Mouse (Mus musculus): ENCODE measurements around the gene Noto. TPM values are rescaled to one million over a fixed set of nuclear protein-coding genes. Genes with fewer than 3 reads are reported as not detected.

Noto gene
- polyA plus RNA-seq, 1 experiment, result not detected

- DNase-seq (ENCODE audit: low read depth), result no peak
- TF ChIP-seq CTCF (IDR thresholded peaks at IDR 0.05; ENCODE audit: borderline replicate concordance, extremely low read depth, insufficient read depth, insufficient read length) (no peak), POLR2A (IDR thresholded peaks at IDR 0.05; ENCODE audit: borderline replicate concordance, extremely low read depth, insufficient read depth, insufficient read length, poor library complexity, severe bottlenecking) (no peak)
Measured at GRCm38 (mm10) chr6:85452411-85452665, 28.7 kb downstream of the Noto start.

- TF ChIP-seq POLR2A (IDR thresholded peaks at IDR 0.05; ENCODE audit: borderline replicate concordance, extremely low read depth, insufficient read depth, insufficient read length, poor library complexity, severe bottlenecking) (no peak), CTCF (IDR thresholded peaks at IDR 0.05; ENCODE audit: borderline replicate concordance, extremely low read depth, insufficient read depth, insufficient read length) (no peak)
- DNase-seq (ENCODE audit: low read depth), result peak; percentile 30
Measured at GRCm38 (mm10) chr6:85452816-85453215, 29.1 kb downstream of the Noto start.

- TF ChIP-seq POLR2A (IDR thresholded peaks at IDR 0.05; ENCODE audit: borderline replicate concordance, extremely low read depth, insufficient read depth, insufficient read length, poor library complexity, severe bottlenecking) (no peak), CTCF (IDR thresholded peaks at IDR 0.05; ENCODE audit: borderline replicate concordance, extremely low read depth, insufficient read depth, insufficient read length) (no peak)
- DNase-seq (ENCODE audit: low read depth), result no peak
Measured at GRCm38 (mm10) chr6:85459621-85460020, 35.9 kb downstream of the Noto start.

- TF ChIP-seq POLR2A (IDR thresholded peaks at IDR 0.05; ENCODE audit: borderline replicate concordance, extremely low read depth, insufficient read depth, insufficient read length, poor library complexity, severe bottlenecking) (no peak), CTCF (IDR thresholded peaks at IDR 0.05; ENCODE audit: borderline replicate concordance, extremely low read depth, insufficient read depth, insufficient read length) (peak; percentile 48; the same call in 1 of the 2 replicates)
- DNase-seq (ENCODE audit: low read depth), result peak; percentile 69
Measured at GRCm38 (mm10) chr6:85465381-85465780, 41.7 kb downstream of the Noto start.

GRCm38 (mm10) chr6:85469660-85470430 lies 46.2 kb downstream of the Noto start:
- no peak for DNase-seq (ENCODE audit: low read depth)
- TF ChIP-seq POLR2A (IDR thresholded peaks at IDR 0.05; ENCODE audit: borderline replicate concordance, extremely low read depth, insufficient read depth, insufficient read length, poor library complexity, severe bottlenecking) (no peak), CTCF (IDR thresholded peaks at IDR 0.05; ENCODE audit: borderline replicate concordance, extremely low read depth, insufficient read depth, insufficient read length) (no peak)

- DNase-seq (ENCODE audit: low read depth), result peak; percentile 27
- no peak for TF ChIP-seq POLR2A (IDR thresholded peaks at IDR 0.05; ENCODE audit: borderline replicate concordance, extremely low read depth, insufficient read depth, insufficient read length, poor library complexity, severe bottlenecking)
- no peak for TF ChIP-seq CTCF (IDR thresholded peaks at IDR 0.05; ENCODE audit: borderline replicate concordance, extremely low read depth, insufficient read depth, insufficient read length)
Measured at GRCm38 (mm10) chr6:85471962-85472361, 48.3 kb downstream of the Noto start.

- TF ChIP-seq CTCF (IDR thresholded peaks at IDR 0.05; ENCODE audit: borderline replicate concordance, extremely low read depth, insufficient read depth, insufficient read length) (no peak), POLR2A (IDR thresholded peaks at IDR 0.05; ENCODE audit: borderline replicate concordance, extremely low read depth, insufficient read depth, insufficient read length, poor library complexity, severe bottlenecking) (no peak)
- DNase-seq (ENCODE audit: low read depth), result no peak
Measured at GRCm38 (mm10) chr6:85472542-85472941, 48.9 kb downstream of the Noto start.

- no peak for DNase-seq (ENCODE audit: low read depth)
- no peak for TF ChIP-seq POLR2A (IDR thresholded peaks at IDR 0.05; ENCODE audit: borderline replicate concordance, extremely low read depth, insufficient read depth, insufficient read length, poor library complexity, severe bottlenecking)
- no peak for TF ChIP-seq CTCF (IDR thresholded peaks at IDR 0.05; ENCODE audit: borderline replicate concordance, extremely low read depth, insufficient read depth, insufficient read length)
Measured at GRCm38 (mm10) chr6:85475581-85475980, 51.9 kb downstream of the Noto start.

GRCm38 (mm10) chr6:85477366-85477917 lies 53.8 kb downstream of the Noto start:
- DNase-seq (ENCODE audit: low read depth), result peak; percentile 33
- TF ChIP-seq CTCF (IDR thresholded peaks at IDR 0.05; ENCODE audit: borderline replicate concordance, extremely low read depth, insufficient read depth, insufficient read length), result peak; percentile 55
- TF ChIP-seq POLR2A (IDR thresholded peaks at IDR 0.05; ENCODE audit: borderline replicate concordance, extremely low read depth, insufficient read depth, insufficient read length, poor library complexity, severe bottlenecking), result no peak

GRCm38 (mm10) chr6:85478416-85478815 lies 54.7 kb downstream of the Noto start:
- DNase-seq (ENCODE audit: low read depth), result no peak
- TF ChIP-seq CTCF (IDR thresholded peaks at IDR 0.05; ENCODE audit: borderline replicate concordance, extremely low read depth, insufficient read depth, insufficient read length) (no peak), POLR2A (IDR thresholded peaks at IDR 0.05; ENCODE audit: borderline replicate concordance, extremely low read depth, insufficient read depth, insufficient read length, poor library complexity, severe bottlenecking) (no peak)

Other genes with a start within 250 kb of the Noto start
- gene Emx1, start 236.4 kb upstream of the Noto start, polyA plus RNA-seq (2012; rRNA removed), result 13.9 and 69.3 TPM in 2 replicates
- gene Sfxn5, start 90.5 kb upstream of the Noto start, polyA plus RNA-seq (2012; rRNA removed), result 15.1 and 17.5 TPM in 2 replicates
- 14.8 and 23.1 TPM in 2 replicates for gene Rab11fip5, start 49.3 kb upstream of the Noto start, polyA plus RNA-seq (2012; rRNA removed)
- gene Smyd5, start 8.1 kb downstream of the Noto start, polyA plus RNA-seq (2012; rRNA removed), result 65.3 and 67.0 TPM in 2 replicates
- gene Cct7, start 27.6 kb downstream of the Noto start, polyA plus RNA-seq (2012; rRNA removed), result 313 and 319 TPM in 2 replicates
- gene Pradc1, start 28.1 kb downstream of the Noto start, polyA plus RNA-seq (2012; rRNA removed), result 16.7 and 22.8 TPM in 2 replicates
- gene Fbxo41, start 79.1 kb downstream of the Noto start, polyA plus RNA-seq (2012; rRNA removed), result 17.7 and 24.5 TPM in 2 replicates
- gene Egr4, start 89.7 kb downstream of the Noto start, polyA plus RNA-seq (2012; rRNA removed), result 0.05 and 0.10 TPM in 2 replicates
- gene Alms1, start 163.6 kb downstream of the Noto start, polyA plus RNA-seq (2012; rRNA removed), result 5.3 and 7.1 TPM in 2 replicates